Mouse (Mus musculus): Measurements from ENCODE around the gene Tex2.

GRCm38 (mm10) chr11:106506211-106506610 is 107.0 kb downstream of the Tex2 start:
- no peak for TF ChIP-seq POLR2A (IDR thresholded peaks at IDR 0.05; ENCODE audit: control insufficient read depth, extremely low read depth, insufficient read depth, low read length, poor library complexity)
- TF ChIP-seq CTCF (IDR thresholded peaks at IDR 0.05; ENCODE audit: borderline replicate concordance, control insufficient read depth, extremely low read depth, insufficient read depth, low read length, poor library complexity), result no peak

Data from thymus, adult 2 months (tissue).